Mouse (Mus musculus): ENCODE data around the gene 2510002D24Rik. TPM values are rescaled to one million over a fixed set of nuclear protein-coding genes. Genes with fewer than 3 reads are reported as not detected.

The 2510002D24Rik gene
- polyA plus RNA-seq, 1 experiment from 2014 or later = 40.0 TPM

DNA sequence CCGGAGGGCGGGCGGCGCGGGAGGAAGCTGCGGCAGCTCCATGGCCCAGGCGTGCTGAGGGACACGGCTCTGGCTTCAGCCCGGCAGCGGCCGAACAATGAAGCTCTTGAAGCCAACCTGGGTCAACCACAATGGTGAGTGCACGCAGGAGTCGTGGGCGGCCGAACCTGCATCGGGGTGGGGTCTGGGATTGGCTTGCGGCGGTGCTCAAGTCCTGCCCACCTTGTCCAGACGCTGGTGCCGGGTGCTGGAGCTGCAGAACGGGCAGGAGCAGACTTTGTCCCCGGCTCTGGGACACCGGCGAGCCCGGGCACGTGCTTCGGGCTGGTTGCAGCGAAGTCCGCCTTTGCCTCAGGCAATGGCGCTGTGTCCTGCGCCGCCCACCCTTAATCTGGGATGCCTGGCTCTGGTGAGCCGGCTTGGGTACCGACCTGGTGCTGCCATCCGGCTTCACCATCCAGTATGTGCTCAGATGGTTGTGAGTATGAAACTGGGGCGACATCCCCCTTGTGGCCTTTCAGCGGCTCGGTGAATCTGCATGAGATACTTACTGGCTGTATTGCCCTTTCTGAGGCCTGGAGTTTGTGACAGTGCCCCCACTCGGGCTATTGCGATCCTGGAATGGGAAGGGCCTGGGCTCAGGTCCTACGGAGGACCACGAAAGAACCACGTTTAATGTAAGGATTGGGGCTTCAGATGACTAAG is 41.2 kb downstream of the 2510002D24Rik start:
- Histone ChIP-seq H3K9ac (ENCODE audit: low read length) (peak overlapping the region; percentile 91), H3K4me1 (ENCODE audit: control insufficient read depth, insufficient read depth, low read length) (peaks cover 12% of the 10 kb centered on the region), H3K4me2 (ENCODE audit: low read depth, low read length) (peak overlapping the region; percentile 91), H3K27ac (ENCODE audit: low read length) (peak overlapping the region; percentile 95), H3K9me3 (replicated peaks; ENCODE audit: control insufficient read depth, low read length) (no peaks in the 10 kb centered on the region), H3K27me3 (ENCODE audit: control insufficient read depth, insufficient read depth, low read length) (no peaks in the 10 kb centered on the region), H3K4me3 (ENCODE audit: low read length) (peak overlapping the region; percentile 90), H3K36me3 (ENCODE audit: control insufficient read depth, insufficient read depth) (peaks cover 14% of the 10 kb centered on the region)
- ATAC-seq (replicated peaks; ENCODE audit: extremely low read depth, insufficient read depth, low FRiP score) = peak; percentile 16
- WGBS = under 1% methylated on average over 36 of the region's 43 CpGs

DNA sequence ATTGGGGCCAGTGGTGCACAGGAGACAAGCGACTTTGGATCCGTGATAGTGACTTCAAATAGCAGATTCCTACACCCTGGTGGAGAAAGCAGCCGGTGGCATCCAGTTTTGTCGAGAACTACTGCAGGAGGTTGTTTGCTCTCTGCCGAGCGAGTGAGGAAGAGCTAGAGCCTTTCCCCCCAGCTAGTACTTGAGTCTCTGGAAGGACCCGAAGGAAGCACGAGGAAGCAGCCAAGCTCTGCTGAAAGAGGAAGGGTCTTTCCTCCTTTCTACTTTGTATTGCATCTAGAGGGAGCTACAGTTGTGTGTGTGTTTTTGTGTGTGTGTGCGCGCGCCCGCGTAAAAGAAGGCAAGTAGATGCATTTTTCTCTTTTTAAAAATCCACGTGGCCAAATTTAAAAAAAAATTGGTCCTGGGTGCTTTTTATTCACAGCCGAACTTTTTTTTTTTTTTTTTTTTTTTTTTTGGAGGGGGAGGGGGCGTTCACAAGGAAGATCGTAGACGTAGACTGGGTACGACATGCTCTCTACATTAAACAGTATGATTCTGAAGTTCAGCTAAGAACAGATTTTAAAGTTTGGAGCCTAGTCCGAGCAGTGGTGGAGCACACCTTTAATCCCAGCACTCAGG is 41.8 kb downstream of the 2510002D24Rik start:
- peak overlapping the region; percentile 90 for H3K4me3 ChIP-seq (ENCODE audit: low read length)
- WGBS = 26% methylated on average over 20 of the region's 20 CpGs
- no peak for ATAC-seq (replicated peaks; ENCODE audit: extremely low read depth, insufficient read depth, low FRiP score)
- H3K4me2 ChIP-seq (ENCODE audit: low read depth, low read length) = peak overlapping the region; percentile 91
- H3K36me3 ChIP-seq (ENCODE audit: control insufficient read depth, insufficient read depth) = peaks cover 12% of the 10 kb centered on the region
- peak overlapping the region; percentile 91 for H3K9ac ChIP-seq (ENCODE audit: low read length)
- peak overlapping the region; percentile 95 for H3K27ac ChIP-seq (ENCODE audit: low read length)
- no peaks in the 10 kb centered on the region for H3K9me3 ChIP-seq (replicated peaks; ENCODE audit: control insufficient read depth, low read length)
- H3K4me1 ChIP-seq (ENCODE audit: control insufficient read depth, insufficient read depth, low read length) = peaks cover 12% of the 10 kb centered on the region
- H3K27me3 ChIP-seq (ENCODE audit: control insufficient read depth, insufficient read depth, low read length) = no peaks in the 10 kb centered on the region

DNA sequence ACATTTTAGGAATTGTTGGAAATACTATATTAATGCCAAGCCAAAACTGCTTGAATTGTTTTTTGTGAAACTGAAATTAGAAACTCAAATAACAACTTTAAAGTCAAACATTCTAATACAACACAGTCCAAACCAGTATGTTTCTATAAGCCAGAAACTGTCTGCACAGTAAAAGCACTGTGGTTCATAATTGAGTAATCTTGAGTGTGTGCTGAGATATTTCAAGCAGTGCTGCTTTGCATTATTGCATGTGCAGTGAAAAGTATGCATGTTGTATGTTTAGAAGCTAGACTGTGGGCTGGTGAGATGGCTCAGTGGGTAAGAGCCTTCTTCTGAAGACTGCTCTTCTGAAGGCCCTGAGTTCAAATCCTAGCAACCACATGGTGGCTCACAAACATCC is 47.7 kb downstream of the 2510002D24Rik start:
- H3K27ac ChIP-seq (ENCODE audit: low read length) = no peak overlapping the region
- no peak for ATAC-seq (replicated peaks; ENCODE audit: extremely low read depth, insufficient read depth, low FRiP score)
- peaks cover 9% of the 10 kb centered on the region; the same call in 1 of the 2 replicates for H3K36me3 ChIP-seq (ENCODE audit: control insufficient read depth, insufficient read depth)
- H3K4me2 ChIP-seq (ENCODE audit: low read depth, low read length) = no peak overlapping the region
- peaks cover 4% of the 10 kb centered on the region for H3K4me1 ChIP-seq (ENCODE audit: control insufficient read depth, insufficient read depth, low read length)
- no peaks in the 10 kb centered on the region for H3K27me3 ChIP-seq (ENCODE audit: control insufficient read depth, insufficient read depth, low read length)
- H3K9me3 ChIP-seq (replicated peaks; ENCODE audit: control insufficient read depth, low read length) = no peaks in the 10 kb centered on the region
- H3K4me3 ChIP-seq (ENCODE audit: low read length) = no peak overlapping the region
- H3K9ac ChIP-seq (ENCODE audit: low read length) = no peak overlapping the region

Other genes with a start within 250 kb of the 2510002D24Rik start
- gene Tbx1, start 245.9 kb upstream of the 2510002D24Rik start, polyA plus RNA-seq (2015; fragmentation: Nextera tagmentation; extraction: Ambion mirVana) = 0.47 and 1.5 TPM in 2 replicates
- 2.4 and 3.4 TPM in 2 replicates for gene Gp1bb, start 214.2 kb upstream of the 2510002D24Rik start, polyA plus RNA-seq (2015; fragmentation: Nextera tagmentation; extraction: Ambion mirVana)
- 0.63 and 0.66 TPM in 2 replicates for gene Gm49601, start 210.2 kb upstream of the 2510002D24Rik start, polyA plus RNA-seq (2015; fragmentation: Nextera tagmentation; extraction: Ambion mirVana)
- 8.4 and 8.5 TPM in 2 replicates for gene Sept5, start 206.6 kb upstream of the 2510002D24Rik start, polyA plus RNA-seq (2015; fragmentation: Nextera tagmentation; extraction: Ambion mirVana)
- 32.1 and 38.8 TPM in 2 replicates for gene Cldn5, start 59.7 kb upstream of the 2510002D24Rik start, polyA plus RNA-seq (2015; fragmentation: Nextera tagmentation; extraction: Ambion mirVana)
- 67.9 and 75.5 TPM in 2 replicates for gene Ufd1, start 24.8 kb upstream of the 2510002D24Rik start, polyA plus RNA-seq (2015; fragmentation: Nextera tagmentation; extraction: Ambion mirVana)
- gene Cdc45, start 24.6 kb upstream of the 2510002D24Rik start, polyA plus RNA-seq (2015; fragmentation: Nextera tagmentation; extraction: Ambion mirVana) = 37.6 and 39.2 TPM in 2 replicates
- gene Gm28539, start within 50 bp of the 2510002D24Rik start, polyA plus RNA-seq (2015; fragmentation: Nextera tagmentation; extraction: Ambion mirVana) = not detected in 2 replicates
- gene Mrpl40, start 40.3 kb downstream of the 2510002D24Rik start, polyA plus RNA-seq (2015; fragmentation: Nextera tagmentation; extraction: Ambion mirVana) = 94.4 and 110 TPM in 2 replicates
- 8.0 and 9.0 TPM in 2 replicates for gene Hira, start 40.5 kb downstream of the 2510002D24Rik start, polyA plus RNA-seq (2015; fragmentation: Nextera tagmentation; extraction: Ambion mirVana)

Data from heart, embryonic 16.5 days (tissue).